ENCODE assay signal across 9 mouse cellular contexts in the genomic region with DNA sequence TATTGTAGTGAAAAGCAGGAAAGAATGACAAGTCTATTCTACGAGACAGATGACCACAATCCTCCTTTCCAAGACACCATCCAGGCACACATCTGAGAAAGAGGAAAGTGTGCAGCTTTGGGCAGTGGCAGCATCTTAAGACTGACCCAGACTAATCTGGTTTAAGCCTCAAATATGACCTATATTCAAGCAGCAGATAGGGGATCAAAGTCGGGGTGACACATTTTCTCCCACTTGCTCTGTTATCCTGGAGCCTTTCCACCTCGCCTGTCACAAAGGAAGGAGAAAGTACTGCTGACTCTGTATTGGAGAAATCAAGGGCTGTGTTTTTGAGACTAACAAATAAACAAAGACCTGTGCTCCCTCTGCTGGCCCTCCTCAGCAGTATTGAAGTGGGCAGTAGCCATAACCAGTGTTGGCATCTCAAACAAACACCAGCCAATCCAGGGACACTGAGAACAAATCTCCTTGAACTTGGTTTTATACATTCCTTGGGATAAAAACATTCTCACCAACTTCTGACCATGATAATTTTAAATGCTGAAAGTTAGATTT. TPM values are rescaled to one million over a fixed set of nuclear protein-coding genes. Genes with fewer than 3 reads are reported as not detected.
DNase-seq lines count a peak whose midpoint lies in the region; ATAC-seq and TF ChIP-seq lines count a peak whose summit lies in the region.
"Had no signal": no experiment of that assay in that cellular context is flagged by ENCODE, and none has a peak within 500 bp of the region (broad histone marks: within the 10 kb centered on the region; RNA-seq: fewer than 3 reads in every experiment).

No protein-coding gene starts in this region.

- H3K4me1 ChIP-seq in hindbrain, embryonic 11.5 days (replicated peaks; ENCODE audit: control insufficient read depth, insufficient read depth, low read length): no peaks in the 10 kb centered on the region
- peaks cover 44% of the 10 kb centered on the region for H3K4me1 ChIP-seq in hindbrain, embryonic 10.5 days (replicated peaks)
- H3K4me1 ChIP-seq in forebrain, postnatal 0 days (ENCODE audit: insufficient read depth): peaks cover 26% of the 10 kb centered on the region

- no peak overlapping the region for H3K4me2 ChIP-seq in hindbrain, embryonic 11.5 days (replicated peaks; ENCODE audit: low read depth, low read length)
- H3K4me2 ChIP-seq in forebrain, postnatal 0 days (ENCODE audit: low read depth): no peak overlapping the region

- no peaks in the 10 kb centered on the region for H3K36me3 ChIP-seq in hindbrain, embryonic 11.5 days (ENCODE audit: control insufficient read depth, insufficient read depth, low read length)
- no peaks in the 10 kb centered on the region for H3K36me3 ChIP-seq in hindbrain, embryonic 10.5 days
- no peaks in the 10 kb centered on the region for H3K36me3 ChIP-seq in forebrain, postnatal 0 days (ENCODE audit: insufficient read depth)

- peak; percentile 63 for TF ChIP-seq CTCF in forebrain, postnatal 0 days (IDR thresholded peaks at IDR 0.05; ENCODE audit: low read depth)

- ATAC-seq in hindbrain, embryonic 11.5 days (ENCODE audit: low FRiP score): peak; percentile 55; the same call in 1 of the 2 replicates
- peak; percentile 12; the same call in 1 of the 2 replicates for ATAC-seq in forebrain, postnatal 0 days
- no peak for ATAC-seq in CD4-positive, CD25-positive, alpha-beta regulatory T cell, adult 4 months

- H3K4me3 ChIP-seq in hindbrain, embryonic 11.5 days (ENCODE audit: low read depth, low read length): no peak overlapping the region
- H3K4me3 ChIP-seq in hindbrain, embryonic 10.5 days: no peak overlapping the region
- no peak overlapping the region for H3K4me3 ChIP-seq in forebrain, postnatal 0 days (ENCODE audit: low read depth, low read length)

- H3K9me3 ChIP-seq in hindbrain, embryonic 11.5 days (ENCODE audit: control insufficient read depth, low read length): no peaks in the 10 kb centered on the region
- no peaks in the 10 kb centered on the region for H3K9me3 ChIP-seq in hindbrain, embryonic 10.5 days
- no peaks in the 10 kb centered on the region for H3K9me3 ChIP-seq in forebrain, postnatal 0 days (ENCODE audit: low read length)

- peak overlapping the region; percentile 36; the same call in 1 of the 2 replicates for H3K27ac ChIP-seq in hindbrain, embryonic 11.5 days (ENCODE audit: low read depth, low read length)
- no peak overlapping the region for H3K27ac ChIP-seq in hindbrain, embryonic 10.5 days
- H3K27ac ChIP-seq in forebrain, postnatal 0 days (ENCODE audit: low read depth, low read length): no peak overlapping the region

- H3K9ac ChIP-seq in hindbrain, embryonic 11.5 days (ENCODE audit: low read depth, low read length): no peak overlapping the region
- no peak overlapping the region for H3K9ac ChIP-seq in forebrain, postnatal 0 days

- 57% methylated on average over 3 of the region's 3 CpGs for WGBS in hindbrain, embryonic 11.5 days
- WGBS in hindbrain, embryonic 10.5 days: 66% methylated on average over 3 of the region's 3 CpGs
- 32% methylated on average over 3 of the region's 3 CpGs for WGBS in forebrain, postnatal 0 days

- H3K27me3 ChIP-seq in hindbrain, embryonic 11.5 days (ENCODE audit: control insufficient read depth, insufficient read depth, low read length): no peaks in the 10 kb centered on the region
- H3K27me3 ChIP-seq in hindbrain, embryonic 10.5 days (ENCODE audit: insufficient read depth, poor library complexity, severe bottlenecking): peaks cover 30% of the 10 kb centered on the region
- no peaks in the 10 kb centered on the region for H3K27me3 ChIP-seq in forebrain, postnatal 0 days (ENCODE audit: insufficient read depth, low read length)

- peak; percentile 28 for DNase-seq in hindbrain, embryonic 11.5 days (ENCODE audit: low spot score)
- DNase-seq in hindbrain, embryonic 10.5 days (ENCODE audit: low spot score): no peak
- DNase-seq in right cerebral cortex, postnatal 4 days: peak; percentile 14
- no peak for DNase-seq in right cerebral cortex, postnatal 14 days
- DNase-seq in forebrain, postnatal 0 days: peak; percentile 51
- DNase-seq in ovary, adult 18-20 months (ENCODE audit: low spot score): no peak
- DNase-seq in right cerebral cortex, adult 18-20 months: no peak

RNA-seq across cellular contexts. Expression of gene Insm1, which starts 34.7 kb away (rescaled TPM):
- polyA plus RNA-seq in hindbrain, embryonic 11.5 days (2014; fragmentation: Nextera tagmentation; extraction: Ambion mirVana): 11.9 and 12.3 TPM in 2 replicates
- 4.9 and 7.3 TPM in 2 replicates for polyA plus RNA-seq in hindbrain, embryonic 10.5 days (2016; fragmentation: Nextera tagmentation; extraction: Ambion mirVana)
- total RNA-seq in forebrain, postnatal 0 days (2014; rRNA removed): 16.8 and 30.8 TPM in 2 replicates
- polyA plus RNA-seq in forebrain, postnatal 0 days (2015; fragmentation: Nextera tagmentation; extraction: Ambion mirVana): 4.6 and 4.8 TPM in 2 replicates
- polyA plus RNA-seq in CD4-positive, CD25-positive, alpha-beta regulatory T cell, adult 4 months (2017; shearing (Covaris generic)): not detected
- polyA plus RNA-seq: gonadal fat pad, adult 2 months had no signal

Comparison
In these comparisons a context has a peak if more than half of its experiments do, and no peak if none do; other contexts are left out.
1. DNase-seq: peak in hindbrain, embryonic 11.5 days (single experiment), right cerebral cortex, postnatal 4 days (single experiment) and forebrain, postnatal 0 days (single experiment); none in hindbrain, embryonic 10.5 days (single experiment), right cerebral cortex, postnatal 14 days (single experiment), ovary, adult 18-20 months (single experiment) and right cerebral cortex, adult 18-20 months (single experiment).